Mouse (Mus musculus) ovary, postnatal 10 days (tissue): ENCODE results near the gene Scd1.
"Not testable (repeated sequence)": the region's sequence is repeated elsewhere in the genome, so short reads cannot be mapped to it uniquely, and the experiment has no call there.

Experiments
- DNase-seq: peaks from one replicate; pipeline ENCODE4 v3.0.0; 2022; ENCODE audit warnings: low spot score

The Scd1 gene

DNA sequence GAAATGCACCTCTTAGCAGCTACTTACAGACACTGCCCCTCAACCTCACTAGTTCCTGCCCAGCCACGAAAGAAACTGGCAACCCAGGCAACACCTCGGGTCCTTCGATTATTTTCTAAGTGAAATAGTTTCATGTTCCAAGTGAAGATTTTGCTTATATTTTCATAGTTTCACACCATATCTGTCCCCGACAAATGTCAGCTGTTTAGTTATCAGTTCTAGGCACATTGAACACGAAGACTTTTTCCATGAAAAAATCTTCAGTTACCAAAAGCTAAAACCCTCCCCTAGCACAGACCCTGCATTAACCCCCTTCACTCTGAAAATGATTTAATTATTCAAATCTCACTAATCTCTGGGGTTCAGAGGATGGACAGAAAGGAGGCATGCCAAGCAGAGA is 10.9 kb downstream of the Scd1 start:
- no peak for DNase-seq

DNA sequence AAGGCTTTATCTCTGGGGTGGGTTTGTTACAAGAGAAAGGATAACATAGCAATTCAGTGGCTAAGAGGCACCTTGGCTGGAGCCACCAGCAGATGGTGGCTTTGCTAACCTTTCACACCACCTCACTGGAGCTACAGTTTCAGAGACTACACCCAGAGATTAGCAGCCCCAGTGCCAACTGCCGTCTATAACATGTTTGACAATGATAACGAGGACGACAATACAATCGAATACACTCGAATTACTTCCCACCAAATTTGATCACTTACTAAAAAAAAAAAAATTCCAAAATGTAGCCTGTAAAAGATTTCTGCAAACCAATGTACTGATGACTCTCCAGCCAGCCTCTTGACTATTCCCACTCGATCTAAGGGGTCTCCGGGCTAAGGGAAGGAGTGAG is 12.7 kb downstream of the Scd1 start:
- no peak for DNase-seq

DNA sequence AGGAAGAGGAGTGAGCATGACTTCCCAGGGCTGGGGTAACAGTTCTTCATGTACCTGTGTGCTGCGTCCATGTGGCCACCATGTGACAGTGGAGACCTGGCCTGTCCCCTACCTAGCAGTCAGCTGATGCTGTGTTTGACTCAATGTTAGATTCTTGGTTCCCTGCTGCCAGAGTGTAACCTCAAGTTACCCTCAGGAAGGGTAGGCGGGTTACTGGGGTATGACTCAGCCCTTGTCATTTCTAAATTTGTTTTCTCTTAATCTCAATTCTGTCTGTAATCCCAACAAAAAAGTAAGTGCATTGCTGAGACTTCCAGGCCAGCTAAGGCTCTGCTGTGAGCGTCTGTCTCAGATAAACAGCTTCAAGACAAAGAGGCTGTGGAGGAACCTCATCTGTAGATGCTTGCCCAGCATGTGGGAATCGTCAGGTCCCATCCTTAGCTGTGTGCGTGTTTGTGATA is 13.7 kb downstream of the Scd1 start:
- no peak for DNase-seq

DNA sequence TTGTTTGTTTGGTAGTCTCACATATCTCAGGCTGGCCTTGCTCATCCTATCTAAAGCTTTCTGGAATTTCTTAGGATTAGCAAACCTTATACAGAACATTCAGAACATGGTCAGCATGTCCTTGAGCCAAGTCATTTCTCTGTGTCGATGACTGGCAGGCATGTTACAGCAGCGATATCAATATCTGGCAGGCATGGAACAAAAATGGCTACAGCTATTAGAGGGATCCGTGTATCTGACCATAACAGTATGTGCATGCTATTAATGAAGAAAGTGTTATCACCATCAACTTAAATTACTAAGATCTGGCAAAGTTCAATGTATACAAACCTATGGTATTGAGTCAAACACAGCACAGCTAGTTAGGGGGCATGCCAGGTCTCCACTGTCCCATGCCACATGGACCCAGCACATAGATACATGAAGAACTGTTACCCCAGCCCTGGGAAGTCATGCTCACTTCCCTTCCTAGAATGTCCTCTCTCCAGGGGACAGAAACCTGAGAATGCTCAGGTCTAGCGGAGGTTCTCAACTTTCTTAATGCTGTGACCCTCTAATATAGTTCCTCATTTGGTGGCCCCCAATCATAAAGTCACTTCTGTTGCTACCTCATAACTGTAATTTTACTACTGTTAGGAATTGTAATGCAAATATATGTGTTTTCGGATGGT is 15.2 kb downstream of the Scd1 start:
- no peak for DNase-seq

DNA sequence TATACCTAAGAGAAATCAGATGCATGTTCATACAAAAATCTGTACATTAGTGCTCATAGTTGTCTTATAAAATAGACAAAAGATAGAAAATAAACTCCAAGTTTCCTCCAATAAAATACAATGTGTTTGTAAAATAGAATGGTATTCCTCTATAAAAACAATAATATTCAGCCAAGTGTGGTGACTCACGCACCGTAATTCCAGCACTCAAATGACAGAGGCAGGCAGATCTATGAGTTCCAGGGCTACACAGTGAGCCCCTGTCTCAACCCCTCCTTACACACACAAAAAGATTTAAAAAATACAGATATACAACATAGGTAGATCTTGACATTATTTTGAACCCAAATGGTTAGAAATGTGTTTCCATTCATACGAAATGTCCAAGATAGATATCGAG is 15.8 kb downstream of the Scd1 start:
- DNase-seq, result no peak

DNA sequence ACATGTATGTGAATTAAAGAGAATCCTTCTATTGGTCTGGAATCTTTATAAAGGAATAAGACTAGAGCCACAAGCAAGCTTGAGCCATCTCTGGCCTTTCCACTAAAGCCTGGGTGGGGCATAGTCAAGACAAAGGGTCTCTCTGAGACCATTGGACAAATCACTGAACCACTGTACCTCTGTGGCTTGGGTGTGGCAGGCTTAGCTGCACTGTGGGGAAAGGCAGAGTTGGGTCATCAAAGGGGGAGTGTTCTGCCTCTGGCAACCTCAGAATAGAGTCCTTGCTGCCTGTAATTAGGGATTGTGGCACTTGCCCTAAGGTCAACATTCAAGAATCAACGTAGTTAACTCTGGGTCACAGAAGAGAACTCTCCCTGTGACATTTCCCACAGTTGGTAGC is 18.2 kb downstream of the Scd1 start:
- no peak for DNase-seq

DNA sequence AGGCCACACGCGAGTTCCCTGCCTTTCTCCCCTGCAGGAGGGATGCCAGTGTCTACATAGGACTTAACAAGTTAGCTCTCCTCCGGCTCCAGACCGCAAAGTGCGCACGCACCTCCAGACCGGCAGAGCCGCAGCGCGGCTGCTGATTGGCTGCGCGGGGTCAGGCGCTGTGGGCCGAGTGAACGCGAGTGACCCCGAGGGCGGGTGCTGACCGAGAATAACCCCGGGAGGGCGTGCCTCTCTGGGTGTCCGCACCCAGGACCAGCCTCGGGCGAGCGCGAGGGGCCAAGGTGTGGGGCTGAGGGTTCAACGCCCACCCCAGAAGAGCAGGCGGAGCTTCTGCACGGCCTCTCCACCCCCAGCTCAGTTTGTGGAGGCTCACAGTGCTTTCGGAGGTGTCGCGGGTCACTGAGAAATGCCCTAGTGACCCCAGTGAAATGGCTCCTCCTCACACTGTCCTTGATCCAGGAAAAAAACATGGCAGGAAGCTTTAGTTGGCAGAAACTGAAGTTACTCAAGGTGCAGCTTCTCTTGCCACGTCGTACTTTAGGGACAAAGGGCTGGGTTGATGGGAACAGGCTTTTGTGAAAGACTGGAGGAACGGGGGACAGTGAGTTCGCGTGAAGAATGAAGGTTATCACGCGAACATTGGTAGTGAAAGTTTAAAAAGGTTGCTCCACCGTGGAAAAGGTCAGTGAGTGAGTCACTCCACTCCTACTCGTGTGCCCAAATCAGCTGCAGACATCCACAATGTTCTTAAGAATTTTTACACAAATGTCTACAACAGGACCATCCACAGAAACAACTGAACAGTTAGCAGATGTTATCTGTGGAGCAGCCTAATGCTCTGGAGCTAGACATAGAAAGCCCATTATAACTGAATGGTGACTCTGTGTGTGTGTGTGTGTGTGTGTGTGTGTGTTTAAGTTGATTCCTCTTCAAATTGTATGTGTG is 18.9 kb downstream of the Scd1 start:
- DNase-seq, result peak; percentile 81

DNA sequence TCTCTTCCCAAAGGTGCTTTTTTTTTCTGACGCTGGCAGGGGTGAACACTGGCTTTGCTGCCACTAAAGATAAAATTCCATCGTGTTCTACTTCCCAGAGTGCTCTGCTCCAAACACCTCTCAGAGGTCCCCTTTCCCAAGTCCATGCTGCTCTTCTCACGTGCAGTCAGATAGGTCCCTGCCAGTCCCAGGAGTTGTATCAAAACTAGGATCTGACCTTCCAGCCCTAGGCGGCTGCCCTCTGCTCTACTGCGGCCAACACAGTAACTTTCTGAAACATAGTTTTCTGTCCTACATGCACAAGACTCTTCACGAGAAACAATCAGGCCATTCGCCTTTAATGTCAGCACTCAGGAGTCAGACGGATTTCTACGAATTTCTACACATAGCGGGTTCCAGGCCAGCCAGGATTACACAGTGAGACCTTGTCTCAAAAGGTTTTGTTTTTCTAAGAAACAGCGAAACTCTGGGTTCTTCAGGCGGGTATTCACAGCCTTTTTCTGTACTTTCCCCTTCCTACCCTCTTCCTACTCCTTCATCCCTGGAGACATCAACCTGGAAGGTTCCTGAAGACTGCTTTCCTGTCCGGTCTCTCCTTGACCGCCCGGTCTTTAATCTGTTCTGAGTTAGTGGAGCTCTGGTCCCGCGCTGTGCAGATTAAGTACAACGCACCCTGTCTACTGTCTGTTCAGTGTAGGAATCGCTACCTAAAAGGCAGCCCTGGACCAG is 19.8 kb downstream of the Scd1 start:
- no peak for DNase-seq

DNA sequence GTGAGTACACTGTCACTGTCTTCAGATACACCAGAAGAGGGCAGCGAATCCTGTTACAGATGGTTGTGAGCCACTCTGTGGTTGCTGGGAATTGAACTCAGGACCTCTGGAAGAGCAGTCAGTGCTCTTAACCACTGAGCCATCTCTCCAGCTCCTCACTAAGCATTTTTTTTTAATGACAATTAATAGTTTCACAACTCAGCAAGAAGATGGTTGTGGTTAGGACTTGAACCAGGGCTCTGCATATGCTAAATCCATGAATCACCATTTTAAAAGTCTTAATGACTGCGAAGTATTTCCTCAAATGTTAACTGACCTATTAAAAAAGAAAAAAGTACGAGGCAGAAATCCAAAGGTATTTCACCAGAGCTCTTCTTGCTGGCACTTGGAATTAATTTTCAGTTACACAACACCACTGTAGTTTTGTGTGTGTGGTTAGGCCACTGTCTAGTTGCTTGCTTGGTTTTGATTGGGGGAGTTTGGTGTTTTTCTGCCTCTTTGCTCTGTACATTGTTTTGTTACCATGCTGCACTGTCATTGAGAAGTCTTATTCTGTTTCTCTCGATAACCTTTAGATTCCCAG is 20.5 kb downstream of the Scd1 start:
- no peak for DNase-seq

DNA sequence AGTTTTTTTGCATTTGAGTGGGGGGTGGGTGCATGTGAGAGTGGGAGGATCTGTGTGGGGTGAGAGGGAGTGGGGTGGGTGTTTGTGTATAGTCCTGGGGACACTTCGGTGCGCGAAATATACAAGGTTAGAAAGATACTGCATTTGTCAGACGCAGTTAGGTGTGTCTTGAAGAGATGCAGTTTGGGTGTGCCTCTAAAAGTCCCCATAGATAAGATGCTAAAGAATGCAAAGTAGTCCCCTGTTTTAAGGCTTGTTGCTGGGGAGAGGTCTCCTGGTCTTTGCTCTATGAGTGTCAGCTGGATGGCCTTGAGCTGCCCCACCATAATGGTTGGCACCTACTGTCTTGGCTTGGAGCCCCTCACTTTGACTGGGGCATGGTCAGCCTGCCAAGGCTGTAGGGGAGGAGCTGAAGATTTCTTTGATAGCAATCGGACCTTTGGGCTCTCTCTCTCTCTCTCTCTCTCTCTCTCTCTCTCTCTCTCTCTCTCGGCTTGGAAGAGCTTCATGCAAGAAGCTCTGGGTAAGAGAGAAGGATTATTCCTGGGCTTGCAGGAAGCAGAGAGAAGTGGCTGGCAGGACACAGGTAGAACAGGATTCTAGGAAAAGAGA is 21.7 kb downstream of the Scd1 start:
- no peak for DNase-seq

DNA sequence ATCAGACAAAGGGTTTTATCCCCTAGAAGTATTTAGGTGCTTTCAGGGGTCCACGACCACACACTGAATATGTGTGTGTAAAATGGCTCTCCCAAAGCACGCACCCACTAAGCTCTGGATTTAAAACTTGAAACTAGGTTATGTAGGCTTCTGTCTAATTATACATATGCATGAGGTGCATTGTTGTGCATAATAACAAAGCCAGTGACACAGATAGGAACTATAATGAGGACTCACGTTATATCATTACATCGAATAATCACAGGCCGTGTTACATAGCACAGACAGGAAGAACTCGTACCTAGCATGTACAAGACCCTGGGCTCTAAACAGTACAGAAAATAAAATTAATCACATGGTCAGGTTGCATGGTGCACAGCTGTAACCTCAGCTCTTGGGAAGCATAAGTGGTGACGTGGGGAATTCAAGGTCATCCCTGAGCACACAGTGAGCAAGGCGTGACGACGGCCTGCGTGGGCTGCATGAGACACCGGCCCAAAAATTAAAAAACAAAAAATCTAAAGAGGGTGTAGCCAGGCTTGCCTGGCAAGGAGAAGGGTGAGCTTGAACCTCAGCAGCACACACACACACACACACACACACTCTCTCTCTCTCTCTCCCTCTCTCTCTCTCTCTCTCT is 24.9 kb downstream of the Scd1 start:
- no peak for DNase-seq

DNA sequence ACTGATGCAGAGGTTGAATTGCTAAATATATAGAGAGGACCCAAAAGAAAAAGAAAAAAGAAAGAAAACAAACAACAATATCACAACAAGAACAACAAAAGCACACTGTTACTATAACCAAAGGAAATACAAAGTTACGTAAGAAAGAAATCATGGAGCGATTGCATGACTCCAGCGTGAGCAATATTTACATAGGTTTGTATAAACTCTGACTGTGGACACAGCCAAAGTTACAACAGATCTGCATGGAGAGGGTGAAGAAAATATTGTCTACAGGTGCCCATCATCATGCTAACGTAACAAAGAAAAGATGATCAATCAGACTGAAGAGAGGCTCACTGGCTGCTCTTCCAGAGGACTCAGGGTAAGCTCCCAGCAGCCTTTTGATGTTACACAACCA is 27.6 kb downstream of the Scd1 start:
- no peak for DNase-seq

DNA sequence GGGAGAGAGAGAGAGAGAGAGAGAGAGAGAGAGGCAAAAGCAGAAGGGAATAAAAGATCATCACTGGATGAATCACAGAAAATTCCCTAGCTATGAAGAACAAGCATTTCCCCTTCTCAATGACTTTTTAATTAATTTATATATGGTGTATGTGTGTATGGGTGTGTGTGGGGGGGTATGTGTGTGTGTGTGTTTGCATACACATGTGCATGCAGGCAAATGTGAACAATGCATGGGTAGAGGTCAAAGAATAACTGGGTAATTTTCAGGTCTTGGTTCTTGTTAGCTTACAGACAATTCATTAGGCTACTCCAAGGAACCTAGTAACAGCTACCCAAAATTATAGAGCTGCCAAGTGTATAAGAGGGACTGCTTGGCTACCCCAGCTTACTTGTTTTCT is 28.6 kb downstream of the Scd1 start:
- no peak for DNase-seq

DNA sequence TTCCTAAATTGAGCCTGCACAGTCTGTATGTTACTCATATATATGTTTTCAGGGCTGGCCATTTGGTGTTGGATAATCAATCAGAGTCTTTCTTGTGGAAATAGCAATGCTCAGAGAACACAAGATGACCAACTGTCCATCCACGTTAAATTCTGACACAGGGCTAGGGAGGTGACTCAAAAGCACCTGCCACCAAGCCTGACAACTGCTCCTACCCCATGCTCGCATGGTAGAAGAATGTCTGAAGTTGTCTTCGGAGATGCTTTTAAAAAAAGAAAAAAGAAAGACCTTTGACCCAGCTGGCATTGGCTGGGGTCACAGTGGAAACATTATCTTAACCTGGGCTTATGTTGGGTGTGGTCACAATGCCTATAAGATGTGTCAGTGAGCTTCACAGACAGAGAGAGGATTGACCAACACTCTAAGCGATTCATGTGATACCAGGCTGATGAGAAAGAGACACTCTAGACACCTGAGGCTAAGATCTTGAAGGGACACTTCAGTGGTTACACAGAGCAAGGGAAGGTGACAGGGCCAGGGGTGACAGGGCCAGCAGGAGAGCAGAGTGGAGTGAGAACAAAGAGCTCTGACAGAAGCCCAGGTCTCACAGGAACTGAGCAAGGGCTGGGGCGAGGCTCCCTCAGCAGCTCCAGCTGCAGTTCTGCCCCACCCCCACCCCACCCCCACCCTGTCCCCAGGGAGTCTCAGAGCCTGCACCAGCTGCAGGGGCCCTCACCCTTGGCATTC is 29.9 kb downstream of the Scd1 start:
- no peak for DNase-seq

DNA sequence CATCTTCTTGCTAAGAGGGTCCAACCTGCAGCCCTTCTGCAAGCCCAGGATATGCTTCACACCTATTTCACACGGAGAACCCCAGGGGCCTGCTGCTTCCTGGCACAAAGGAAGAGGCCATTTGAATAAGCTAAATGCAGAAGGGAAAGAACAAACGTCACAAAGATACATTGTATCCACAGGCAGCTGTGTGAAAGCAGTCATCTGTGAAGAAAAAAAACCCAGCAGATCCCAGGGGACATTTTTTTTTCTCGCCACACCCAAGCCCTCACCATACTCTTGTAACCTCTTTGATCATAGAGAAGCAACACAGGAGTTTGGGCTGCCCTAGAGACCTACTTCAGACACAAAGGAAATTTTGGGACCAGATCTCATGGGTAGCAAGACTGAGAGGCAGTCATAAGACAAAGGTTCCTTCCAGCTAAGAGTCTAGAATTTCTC is 31.1 kb downstream of the Scd1 start:
- no peak for DNase-seq

DNA sequence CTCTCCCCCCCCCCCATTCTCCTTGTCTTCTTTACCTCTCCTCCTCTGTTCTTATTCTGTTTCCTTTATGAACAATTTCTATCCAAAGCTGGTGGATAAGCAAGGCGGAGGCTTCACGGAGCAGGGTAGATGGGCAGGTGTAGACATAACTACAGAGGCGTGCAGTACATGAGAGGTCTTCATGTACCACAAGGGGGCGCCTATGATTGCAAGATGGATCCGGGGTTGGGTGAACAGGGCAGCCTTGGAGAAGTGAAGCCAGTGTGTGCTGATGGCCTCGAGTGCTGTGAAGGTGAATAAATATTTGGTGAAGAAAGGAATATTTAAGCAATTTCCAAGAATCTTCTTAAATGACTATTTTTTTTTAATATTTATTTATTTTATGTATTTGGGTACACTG is 34.7 kb downstream of the Scd1 start:
- peak; percentile 46 for DNase-seq

DNA sequence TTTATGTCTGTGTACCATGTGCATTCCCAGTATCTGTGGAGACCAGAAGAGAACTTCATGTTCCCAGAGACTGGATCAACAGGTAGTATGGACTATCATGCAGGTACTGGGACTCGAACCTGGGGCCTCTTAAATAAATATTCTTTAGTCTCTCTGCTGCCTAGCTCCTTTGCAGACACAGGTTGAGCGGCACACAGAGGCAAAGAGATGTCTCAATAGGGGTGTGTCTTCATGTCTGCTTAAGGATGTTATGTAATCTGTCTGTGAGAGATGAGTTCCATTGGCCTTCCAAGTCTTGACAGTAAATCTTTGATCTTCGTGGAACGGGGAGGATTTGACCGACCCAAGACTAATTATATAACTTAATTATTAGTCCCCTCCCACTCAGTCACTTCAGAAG is 37.4 kb downstream of the Scd1 start:
- DNase-seq, result no peak

DNA sequence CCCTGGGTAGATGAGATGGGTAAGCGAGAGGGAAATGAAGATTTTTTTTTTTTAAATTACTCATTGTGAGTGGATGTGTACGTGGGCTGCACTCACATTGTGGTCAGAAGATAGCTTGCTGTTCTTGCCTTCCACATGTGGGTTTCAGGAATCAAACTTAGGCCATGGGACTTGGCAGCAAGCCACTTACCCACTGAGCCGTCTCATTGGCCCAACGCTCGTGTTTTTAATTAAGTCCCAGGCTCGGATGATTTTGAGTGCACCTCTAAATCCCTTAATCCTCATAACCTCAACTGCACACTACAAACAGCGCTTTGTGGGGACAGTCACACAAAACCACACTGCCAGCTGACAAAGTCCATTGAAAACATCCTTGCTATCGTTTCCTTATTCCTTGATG is 38.3 kb downstream of the Scd1 start:
- DNase-seq, result no peak

DNA sequence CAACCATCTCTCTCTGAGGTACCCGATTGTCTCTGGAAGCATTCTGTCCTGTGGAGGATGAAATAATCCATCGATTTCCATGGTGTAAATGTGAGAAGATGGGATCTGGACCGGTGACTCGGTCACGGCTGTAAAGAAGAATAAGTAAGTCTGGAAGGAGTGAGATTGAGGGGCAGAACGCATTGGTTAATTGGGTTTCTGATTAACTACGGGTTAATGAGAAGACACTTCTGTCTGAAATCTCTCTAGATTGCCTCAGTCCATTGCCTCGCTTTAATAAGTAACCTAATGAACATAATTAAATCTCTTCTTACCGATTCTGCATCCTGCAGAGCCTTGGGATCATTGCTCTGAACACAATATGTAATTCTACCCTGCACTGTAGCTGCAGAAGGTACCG is 40.6 kb downstream of the Scd1 start:
- DNase-seq, result not testable (repeated sequence)

DNA sequence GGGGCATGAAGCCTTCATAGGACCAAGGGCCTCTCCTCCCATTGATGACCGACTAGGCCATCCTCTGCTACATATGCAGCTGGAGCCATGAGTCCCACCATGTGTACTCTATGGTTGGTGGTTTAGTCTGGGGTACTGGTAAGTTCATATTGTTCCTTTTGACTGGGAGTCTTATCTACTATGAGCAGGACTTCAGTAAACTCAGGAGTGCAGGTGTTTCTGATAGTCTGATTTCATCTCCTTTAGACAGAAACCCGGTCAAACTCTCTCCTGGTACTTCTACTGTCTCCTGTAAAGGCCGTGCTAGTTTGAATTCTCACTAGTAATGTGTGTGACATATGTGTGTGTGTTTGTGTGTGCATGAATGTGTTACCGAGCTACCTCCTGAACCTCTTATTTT is 41.9 kb downstream of the Scd1 start:
- DNase-seq, result no peak

DNA sequence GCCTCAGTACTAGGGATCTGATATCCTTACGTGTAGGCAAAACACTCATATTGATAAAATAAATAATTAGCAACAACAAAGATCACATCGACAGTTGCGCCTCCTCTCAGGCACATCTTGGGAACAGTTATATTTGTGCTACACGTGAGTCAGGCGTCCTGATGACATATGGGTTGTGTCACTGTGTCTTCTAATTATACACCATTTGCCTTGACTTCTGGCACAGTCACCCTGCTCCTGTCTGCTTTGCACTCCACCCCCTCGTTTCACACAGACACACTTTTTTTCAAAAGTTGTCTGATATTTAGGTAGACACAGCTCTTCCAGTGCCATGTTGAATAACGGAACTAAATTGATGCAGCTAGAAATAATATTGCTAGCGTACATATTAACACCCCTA is 43.6 kb downstream of the Scd1 start:
- DNase-seq, result no peak
